Mouse (Mus musculus) stomach, postnatal 0 days (tissue): ENCODE data around the gene Dguok. TPM values are rescaled to one million over a fixed set of nuclear protein-coding genes. Genes with fewer than 3 reads are reported as not detected.
A peak's percentile ranks its signal among the peaks of the same experiment; 100 is the strongest.

Experiments used
- ATAC-seq: fragments of 200-750 bp; cut with Nextera tagmentation; 2 replicates; pipeline ENCODE4 v1.8.0; 2017; ENCODE audit not compliant: low FRiP score, low TSS enrichment
- DNase-seq: peaks from one replicate; pipeline ENCODE4 v3.0.0-alpha.2; 2016; ENCODE audit warnings: low spot score
- H3K27ac ChIP-seq: fragments of 300-500 bp; sonication (generic); replicated peaks from 2 replicates; pipeline ENCODE4 v1.5.1; 2014; ENCODE audit warnings: mild to moderate bottlenecking, control low read depth
- H3K27me3 ChIP-seq: fragments of 300-500 bp; sonication (generic); 2 replicates; pipeline ENCODE4 v1.6.1; 2014; ENCODE audit warnings: low read length; ENCODE audit not compliant: control insufficient read depth, insufficient read depth
- H3K36me3 ChIP-seq: fragments of 300-500 bp; sonication (generic); 2 replicates; pipeline ENCODE4 v1.6.1; 2014; ENCODE audit warnings: low read length, mixed read lengths; ENCODE audit not compliant: control insufficient read depth, insufficient read depth
- H3K4me1 ChIP-seq: fragments of 300-500 bp; sonication (generic); replicated peaks from 2 replicates; pipeline ENCODE4 v1.6.1; 2014; ENCODE audit warnings: antibody characterized with exemption; ENCODE audit not compliant: control insufficient read depth, insufficient read depth
- H3K4me2 ChIP-seq: fragments of 300-500 bp; sonication (generic); replicated peaks from 2 replicates; pipeline ENCODE4 v1.6.1; 2014; ENCODE audit warnings: low read depth, mild to moderate bottlenecking, control low read depth, moderate library complexity
- H3K4me3 ChIP-seq: fragments of 300-500 bp; sonication (generic); 2 replicates; pipeline ENCODE4 v1.5.1; 2014; ENCODE audit warnings: low read depth, low read length, control low read depth
- H3K9ac ChIP-seq: fragments of 300-500 bp; sonication (generic); 2 replicates; pipeline ENCODE4 v1.6.1; 2014; ENCODE audit warnings: mild to moderate bottlenecking, low read length, control low read depth, mixed read lengths
- H3K9me3 ChIP-seq: fragments of 300-500 bp; sonication (generic); 2 replicates; pipeline ENCODE4 v1.6.1; 2016; ENCODE audit warnings: low read length; ENCODE audit not compliant: control insufficient read depth
- CTCF ChIP-seq: IDR thresholded peaks from 2 replicates; pipeline ENCODE4 v1.5.1; 2016; ENCODE audit warnings: antibody characterized with exemption, low read depth, mild to moderate bottlenecking, moderate library complexity
- EP300 ChIP-seq: optimal IDR thresholded peaks from 2 replicates; pipeline ENCODE3; 2016; ENCODE audit warnings: antibody characterized with exemption
- WGBS: fragments of 180-500 bp; shearing (Covaris S2); extraction: QIAGEN DNeasy Blood & Tissue Kit; methylation state at CpG from one replicate; pipeline ENCODE4 v1.1.7; 2014; 5-methylcytosine and 5-hydroxymethylcytosine counted together
- polyA plus RNA-seq: library from polyadenylated mRNA; unstranded; fragments of >200 nt; fragmentation: Nextera tagmentation; extraction: Ambion mirVana; gene quantifications from 2 replicates; pipeline ENCODE4 v1.2.1, GENCODE M21; 2015

The Dguok gene
- polyA plus RNA-seq, 1 experiment from 2014 or later, result 44.2 TPM

DNA sequence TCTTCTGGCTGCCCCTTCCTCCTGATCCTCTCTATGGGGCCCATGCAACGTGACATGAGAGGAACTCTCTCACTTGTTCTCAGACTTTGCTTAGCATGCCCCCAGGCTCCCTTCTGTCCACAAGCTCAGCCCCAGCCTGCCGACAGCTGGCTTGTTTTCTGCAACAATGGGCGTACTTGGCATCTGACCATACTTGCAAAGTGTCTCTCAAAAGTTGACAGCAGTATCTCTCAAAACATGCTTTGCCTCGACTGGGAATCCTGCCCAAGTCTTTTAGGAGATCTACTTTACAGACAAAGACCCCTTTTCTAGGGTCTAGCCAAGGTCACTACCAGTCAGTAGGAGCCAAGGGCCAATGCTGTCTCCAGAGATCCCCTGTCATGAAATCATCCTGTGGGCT, 20.9 kb downstream of the Dguok start:
- TF ChIP-seq CTCF, result no peak
- no peak for TF ChIP-seq EP300
- Histone ChIP-seq H3K9ac (no peak overlapping the region), H3K4me2 (no peak overlapping the region), H3K9me3 (no peaks in the 10 kb centered on the region), H3K4me1 (no peaks in the 10 kb centered on the region), H3K4me3 (no peak overlapping the region), H3K36me3 (peaks cover 8% of the 10 kb centered on the region), H3K27me3 (no peaks in the 10 kb centered on the region), H3K27ac (no peak overlapping the region)
- ATAC-seq (no peak), DNase-seq (no peak)
- WGBS, result 67% methylated on average over 4 of the region's 4 CpGs

DNA sequence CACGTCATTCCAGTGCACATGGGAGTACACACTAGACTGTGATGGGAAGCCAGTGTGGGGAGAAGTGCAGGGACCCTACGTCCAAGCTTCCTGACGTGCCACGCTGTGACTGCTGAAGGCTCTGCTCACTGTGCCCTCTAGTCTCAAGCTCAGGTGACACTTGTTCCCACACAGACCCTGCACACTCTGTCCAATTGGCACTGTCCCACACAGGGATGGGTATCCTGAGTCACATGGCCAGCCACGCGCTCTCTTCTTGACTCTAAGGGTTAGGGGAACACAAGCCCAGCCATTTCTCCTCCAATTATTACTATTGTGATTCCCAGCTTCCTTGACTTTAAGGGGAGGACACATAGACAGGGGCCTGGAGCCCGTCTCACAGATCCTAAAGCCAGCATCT, 23.0 kb downstream of the Dguok start:
- Histone ChIP-seq H3K27ac (no peak overlapping the region), H3K9ac (no peak overlapping the region), H3K4me2 (no peak overlapping the region), H3K9me3 (no peaks in the 10 kb centered on the region), H3K27me3 (no peaks in the 10 kb centered on the region), H3K36me3 (peaks cover 19% of the 10 kb centered on the region), H3K4me3 (no peak overlapping the region), H3K4me1 (no peaks in the 10 kb centered on the region)
- DNase-seq (no peak), ATAC-seq (no peak)
- WGBS, result 92% methylated on average over 7 of the region's 7 CpGs
- TF ChIP-seq EP300 (no peak), CTCF (no peak)

DNA sequence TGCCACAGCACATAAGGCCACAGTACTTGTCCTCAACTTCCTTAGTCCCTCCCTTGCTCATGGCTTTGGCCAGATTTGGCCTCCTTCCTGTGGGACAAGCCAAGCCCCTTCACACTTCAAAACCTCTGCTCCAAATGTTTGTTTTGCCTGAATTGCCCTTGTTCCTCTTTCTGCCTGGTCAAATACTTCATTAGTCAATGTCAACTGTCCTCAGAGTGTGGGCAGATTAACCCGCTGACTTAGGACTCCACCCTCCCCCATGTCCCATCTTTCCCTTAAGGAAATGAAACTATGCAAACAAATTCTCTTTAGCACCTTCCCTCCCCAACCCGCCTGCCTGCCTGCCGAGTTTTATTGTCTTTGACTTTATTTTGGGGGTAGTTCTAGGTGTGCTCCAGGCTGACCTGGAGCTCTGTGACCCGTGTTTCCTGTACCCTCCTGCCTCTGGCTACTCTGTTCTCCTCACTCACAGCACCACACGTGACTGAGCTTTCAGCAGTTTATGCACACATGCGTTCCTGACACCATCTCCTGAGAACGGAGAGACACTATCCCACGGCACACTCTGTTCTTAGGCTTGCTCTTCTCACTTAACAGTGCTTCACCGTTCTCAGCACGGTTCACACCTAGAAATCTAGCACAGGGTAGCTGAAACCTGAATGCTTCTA, 24.2 kb downstream of the Dguok start:
- Histone ChIP-seq H3K9me3 (no peaks in the 10 kb centered on the region), H3K4me2 (no peak overlapping the region), H3K9ac (no peak overlapping the region), H3K4me3 (no peak overlapping the region), H3K36me3 (peaks cover 19% of the 10 kb centered on the region), H3K27me3 (no peaks in the 10 kb centered on the region), H3K4me1 (no peaks in the 10 kb centered on the region), H3K27ac (peak overlapping the region; percentile 67)
- TF ChIP-seq EP300 (no peak), CTCF (no peak)
- 43% methylated on average over 10 of the region's 10 CpGs for WGBS
- ATAC-seq, result peak; percentile 62
- no peak for DNase-seq

DNA sequence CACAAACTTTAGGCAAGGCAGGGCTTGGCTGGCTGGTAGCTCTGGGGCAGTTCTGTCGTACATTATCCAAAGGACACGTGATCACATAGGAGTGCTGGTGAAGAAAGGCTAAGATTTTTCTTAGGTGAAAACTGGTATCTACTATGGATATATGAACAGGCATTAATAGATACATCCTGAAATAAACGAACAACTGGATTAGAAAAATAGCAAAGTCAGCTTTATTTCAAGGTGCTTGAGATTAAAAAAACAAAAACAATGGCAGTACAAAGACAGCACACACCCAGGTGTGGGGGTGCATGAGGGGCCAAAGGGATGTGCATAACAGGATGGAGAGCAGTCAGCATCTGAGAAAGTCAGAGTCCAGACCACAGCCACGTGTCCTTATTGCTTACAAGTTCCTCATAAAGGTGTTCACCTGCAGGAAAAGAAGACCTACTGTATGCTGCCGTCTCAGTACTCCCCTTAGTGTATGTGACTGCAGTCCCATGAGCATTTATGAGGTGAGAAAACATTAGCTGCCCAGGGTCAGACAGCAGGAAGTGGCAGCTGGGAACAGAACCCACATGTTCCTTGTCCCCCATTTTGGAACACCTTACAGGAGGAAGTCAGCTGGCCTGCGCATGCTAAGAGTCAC, 26.6 kb downstream of the Dguok start:
- ATAC-seq (no peak), DNase-seq (no peak)
- Histone ChIP-seq H3K36me3 (peaks cover 19% of the 10 kb centered on the region), H3K9me3 (no peaks in the 10 kb centered on the region), H3K4me2 (no peak overlapping the region), H3K9ac (no peak overlapping the region), H3K27me3 (no peaks in the 10 kb centered on the region), H3K4me1 (no peaks in the 10 kb centered on the region), H3K4me3 (no peak overlapping the region), H3K27ac (no peak overlapping the region)
- TF ChIP-seq CTCF (no peak), EP300 (no peak)
- 83% methylated on average over 6 of the region's 6 CpGs for WGBS

DNA sequence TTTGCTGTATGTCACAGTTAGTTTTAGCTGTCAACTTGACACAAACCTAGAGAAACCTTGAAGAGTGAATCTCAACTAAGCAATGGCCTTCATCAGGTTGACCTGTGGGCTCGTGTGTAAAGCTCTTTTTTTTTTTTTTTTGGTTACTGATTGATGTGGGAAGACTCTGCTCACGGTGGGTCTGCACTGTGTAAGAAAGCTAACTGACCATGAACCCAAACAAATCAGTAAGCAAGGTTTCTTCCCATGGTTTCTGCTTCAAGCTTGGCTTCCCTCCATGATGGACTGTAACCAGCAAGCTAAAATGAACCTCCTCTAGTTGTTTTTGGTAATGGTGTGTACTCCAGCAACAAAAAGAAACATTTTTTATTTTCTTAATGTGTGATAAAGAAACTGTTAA, 27.6 kb downstream of the Dguok start:
- ATAC-seq (no peak), DNase-seq (no peak)
- Histone ChIP-seq H3K27ac (no peak overlapping the region), H3K36me3 (peaks cover 14% of the 10 kb centered on the region), H3K27me3 (no peaks in the 10 kb centered on the region), H3K4me1 (no peaks in the 10 kb centered on the region), H3K4me3 (no peak overlapping the region), H3K9me3 (no peaks in the 10 kb centered on the region), H3K4me2 (no peak overlapping the region), H3K9ac (no peak overlapping the region)
- WGBS, result 59% methylated on average over 2 of the region's 2 CpGs
- TF ChIP-seq CTCF (no peak), EP300 (no peak)

DNA sequence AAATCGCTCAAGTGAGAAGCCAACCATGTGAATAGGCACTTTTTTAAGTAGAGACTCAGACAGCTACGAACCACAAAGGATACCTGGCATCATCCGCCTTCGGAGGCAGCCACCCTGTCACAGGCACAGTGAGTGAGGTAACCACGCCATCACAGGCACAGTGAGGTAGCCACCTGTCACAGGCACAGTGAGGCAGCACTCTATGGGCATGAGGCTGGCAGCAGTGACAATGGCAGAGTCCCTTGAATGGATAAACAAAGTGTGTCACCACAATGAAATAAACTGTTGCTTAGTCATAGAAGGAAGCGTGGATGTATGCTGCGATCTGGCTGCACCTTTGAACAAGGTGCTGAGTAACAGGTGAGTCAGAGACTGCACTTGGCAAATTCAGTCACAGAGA, 28.1 kb downstream of the Dguok start:
- Histone ChIP-seq H3K9ac (no peak overlapping the region), H3K27ac (no peak overlapping the region), H3K36me3 (peaks cover 10% of the 10 kb centered on the region), H3K4me2 (no peak overlapping the region), H3K4me1 (no peaks in the 10 kb centered on the region), H3K27me3 (no peaks in the 10 kb centered on the region), H3K9me3 (no peaks in the 10 kb centered on the region), H3K4me3 (no peak overlapping the region)
- ATAC-seq, result peak; percentile 88
- DNase-seq, result no peak
- 77% methylated on average over 7 of the region's 7 CpGs for WGBS
- TF ChIP-seq CTCF (no peak), EP300 (no peak)
